Mouse (Mus musculus) midbrain, embryonic 12.5 days (tissue): ENCODE measurements at regions not wholly inside any gene's neighbourhood (a gene's known extent, or its start where the extent isn't known, plus 50 kb on each side); places are given as distances from the start of the nearest gene placed in this dataset.
A peak's percentile ranks its signal among the peaks of the same experiment; 100 is the strongest.

Experiments used
- ATAC-seq: fragments of 200-750 bp; cut with Nextera tagmentation; 2 replicates; pipeline ENCODE4 v1.8.0; 2017; ENCODE audit warnings: low read depth, moderate TSS enrichment, moderate library complexity; ENCODE audit not compliant: low FRiP score
- H3K27ac ChIP-seq: fragments of 300-500 bp; sonication (generic); replicated peaks from 2 replicates; pipeline ENCODE4 v1.5.1; 2016; ENCODE audit warnings: mild to moderate bottlenecking
- H3K27me3 ChIP-seq: fragments of 300-500 bp; sonication (generic); 2 replicates; pipeline ENCODE4 v1.6.1; 2016; ENCODE audit warnings: mild to moderate bottlenecking
- H3K36me3 ChIP-seq: fragments of 300-500 bp; sonication (generic); 2 replicates; pipeline ENCODE4 v1.6.1; 2016
- H3K4me1 ChIP-seq: fragments of 300-500 bp; sonication (generic); 2 replicates; pipeline ENCODE4 v1.6.1; 2016
- H3K4me2 ChIP-seq: fragments of 300-500 bp; sonication (generic); replicated peaks from 2 replicates; pipeline ENCODE4 v1.6.1; 2016; ENCODE audit warnings: mild to moderate bottlenecking, moderate library complexity
- H3K4me3 ChIP-seq: fragments of 300-500 bp; sonication (generic); 2 replicates; pipeline ENCODE4 v1.5.1; 2016; ENCODE audit warnings: mild to moderate bottlenecking
- H3K9ac ChIP-seq: fragments of 300-500 bp; sonication (generic); replicated peaks from 2 replicates; pipeline ENCODE4 v1.6.1; 2016; ENCODE audit warnings: mild to moderate bottlenecking, moderate library complexity
- H3K9me3 ChIP-seq: fragments of 300-500 bp; sonication (generic); 2 replicates; pipeline ENCODE4 v1.6.1; 2016; ENCODE audit warnings: mild to moderate bottlenecking
- WGBS: fragments of 180-500 bp; shearing (Covaris S2); methylation state at CpG from one replicate; pipeline ENCODE4 v1.1.7; 2016; 5-methylcytosine and 5-hydroxymethylcytosine counted together

GRCm38 (mm10) chr6:51024756-51025155 lies 370.5 kb upstream of the Npvf start:
- Histone ChIP-seq H3K36me3 (no peaks in the 10 kb centered on the region), H3K9ac (no peak overlapping the region), H3K4me2 (no peak overlapping the region), H3K9me3 (no peaks in the 10 kb centered on the region), H3K4me1 (no peaks in the 10 kb centered on the region), H3K27me3 (peaks cover under 1% of the 10 kb centered on the region; the same call in 1 of the 2 replicates), H3K27ac (no peak overlapping the region), H3K4me3 (no peak overlapping the region)
- WGBS, result 89% methylated on average over 3 of the region's 3 CpGs
- ATAC-seq, result no peak

GRCm38 (mm10) chr6:51025411-51025810 lies 371.2 kb upstream of the Npvf start:
- H3K27me3 ChIP-seq, result no peaks in the 10 kb centered on the region; the same call in 1 of the 2 replicates
- no peak overlapping the region for H3K9ac ChIP-seq
- no peak for ATAC-seq
- no peaks in the 10 kb centered on the region for H3K36me3 ChIP-seq
- no peaks in the 10 kb centered on the region for H3K4me1 ChIP-seq
- H3K4me2 ChIP-seq, result no peak overlapping the region
- no peaks in the 10 kb centered on the region for H3K9me3 ChIP-seq
- WGBS, result 72% methylated on average over 3 of the region's 3 CpGs
- no peak overlapping the region for H3K4me3 ChIP-seq
- no peak overlapping the region for H3K27ac ChIP-seq

- Histone ChIP-seq H3K4me3 (no peak overlapping the region), H3K4me2 (no peak overlapping the region), H3K4me1 (no peaks in the 10 kb centered on the region), H3K36me3 (no peaks in the 10 kb centered on the region), H3K27ac (no peak overlapping the region), H3K9ac (no peak overlapping the region), H3K9me3 (no peaks in the 10 kb centered on the region), H3K27me3 (no peaks in the 10 kb centered on the region; the same call in 1 of the 2 replicates)
- 38% methylated on average over 2 of the region's 2 CpGs for WGBS
- ATAC-seq, result no peak
Measured at GRCm38 (mm10) chr6:51027296-51027695, 373.1 kb upstream of the Npvf start.

- Histone ChIP-seq H3K9me3 (no peaks in the 10 kb centered on the region), H3K27ac (no peak overlapping the region), H3K9ac (no peak overlapping the region), H3K4me2 (no peak overlapping the region), H3K4me1 (no peaks in the 10 kb centered on the region), H3K27me3 (no peaks in the 10 kb centered on the region), H3K36me3 (no peaks in the 10 kb centered on the region), H3K4me3 (no peak overlapping the region)
- 91% methylated on average over 3 of the region's 3 CpGs for WGBS
- ATAC-seq, result no peak
Measured at GRCm38 (mm10) chr6:51029516-51029915, 375.3 kb upstream of the Npvf start.

- H3K27ac ChIP-seq, result no peak overlapping the region
- H3K27me3 ChIP-seq, result no peaks in the 10 kb centered on the region
- 73% methylated on average over 3 of the region's 3 CpGs for WGBS
- no peak overlapping the region for H3K9ac ChIP-seq
- H3K4me2 ChIP-seq, result no peak overlapping the region
- no peak for ATAC-seq
- H3K4me3 ChIP-seq, result no peak overlapping the region
- H3K36me3 ChIP-seq, result no peaks in the 10 kb centered on the region
- H3K9me3 ChIP-seq, result no peaks in the 10 kb centered on the region
- no peaks in the 10 kb centered on the region for H3K4me1 ChIP-seq
Measured at GRCm38 (mm10) chr6:51029953-51030352, 375.7 kb upstream of the Npvf start.

- H3K9me3 ChIP-seq, result no peaks in the 10 kb centered on the region
- H3K27me3 ChIP-seq, result no peaks in the 10 kb centered on the region
- ATAC-seq, result no peak
- H3K4me3 ChIP-seq, result no peak overlapping the region
- H3K4me2 ChIP-seq, result no peak overlapping the region
- H3K27ac ChIP-seq, result no peak overlapping the region
- 84% methylated on average over 6 of the region's 6 CpGs for WGBS
- H3K9ac ChIP-seq, result no peak overlapping the region
- H3K36me3 ChIP-seq, result no peaks in the 10 kb centered on the region
- peaks cover 8% of the 10 kb centered on the region for H3K4me1 ChIP-seq
Measured at GRCm38 (mm10) chr6:51033835-51034234, 379.6 kb upstream of the Npvf start.

GRCm38 (mm10) chr6:51036074-51036473 lies 381.8 kb upstream of the Npvf start:
- Histone ChIP-seq H3K9ac (no peak overlapping the region), H3K9me3 (no peaks in the 10 kb centered on the region), H3K27ac (no peak overlapping the region), H3K4me2 (no peak overlapping the region), H3K4me3 (no peak overlapping the region), H3K27me3 (no peaks in the 10 kb centered on the region), H3K4me1 (peaks cover 12% of the 10 kb centered on the region), H3K36me3 (no peaks in the 10 kb centered on the region)
- no peak for ATAC-seq
- WGBS, result 84% methylated on average over 4 of the region's 4 CpGs

- 28% methylated on average over 1 of the region's 1 CpGs for WGBS
- H3K27ac ChIP-seq, result no peak overlapping the region
- no peak overlapping the region for H3K4me2 ChIP-seq
- H3K4me1 ChIP-seq, result peaks cover 12% of the 10 kb centered on the region
- no peak for ATAC-seq
- H3K27me3 ChIP-seq, result no peaks in the 10 kb centered on the region
- no peaks in the 10 kb centered on the region for H3K9me3 ChIP-seq
- H3K36me3 ChIP-seq, result no peaks in the 10 kb centered on the region
- no peak overlapping the region for H3K9ac ChIP-seq
- H3K4me3 ChIP-seq, result no peak overlapping the region
Measured at GRCm38 (mm10) chr6:51036553-51036952, 382.3 kb upstream of the Npvf start.

GRCm38 (mm10) chr6:51036956-51037355 lies 382.7 kb upstream of the Npvf start:
- Histone ChIP-seq H3K36me3 (no peaks in the 10 kb centered on the region), H3K4me2 (no peak overlapping the region), H3K9me3 (no peaks in the 10 kb centered on the region), H3K9ac (no peak overlapping the region), H3K27me3 (no peaks in the 10 kb centered on the region), H3K4me3 (no peak overlapping the region), H3K4me1 (peaks cover 12% of the 10 kb centered on the region), H3K27ac (no peak overlapping the region)
- ATAC-seq, result no peak
- 84% methylated on average over 4 of the region's 4 CpGs for WGBS

GRCm38 (mm10) chr6:51039486-51040180 lies 385.4 kb upstream of the Npvf start:
- H3K4me3 ChIP-seq, result no peak overlapping the region
- no peaks in the 10 kb centered on the region for H3K36me3 ChIP-seq
- H3K9me3 ChIP-seq, result no peaks in the 10 kb centered on the region
- H3K9ac ChIP-seq, result no peak overlapping the region
- H3K4me1 ChIP-seq, result peaks cover 12% of the 10 kb centered on the region
- no peak for ATAC-seq
- H3K27me3 ChIP-seq, result no peaks in the 10 kb centered on the region
- WGBS, result 91% methylated on average over 20 of the region's 20 CpGs
- no peak overlapping the region for H3K27ac ChIP-seq
- H3K4me2 ChIP-seq, result no peak overlapping the region

GRCm38 (mm10) chr6:51043970-51044369 lies 388.5 kb upstream of the Nfe2l3 start:
- Histone ChIP-seq H3K27ac (no peak overlapping the region), H3K36me3 (no peaks in the 10 kb centered on the region), H3K4me1 (peaks cover 5% of the 10 kb centered on the region; the same call in 1 of the 2 replicates), H3K4me3 (no peak overlapping the region), H3K9ac (no peak overlapping the region), H3K9me3 (no peaks in the 10 kb centered on the region), H3K4me2 (no peak overlapping the region), H3K27me3 (no peaks in the 10 kb centered on the region)
- no peak for ATAC-seq
- WGBS, result 75% methylated on average over 7 of the region's 7 CpGs

GRCm38 (mm10) chr6:51044873-51045272 lies 387.6 kb upstream of the Nfe2l3 start:
- WGBS, result 90% methylated on average over 14 of the region's 14 CpGs
- H3K27ac ChIP-seq, result no peak overlapping the region
- ATAC-seq, result no peak

GRCm38 (mm10) chr6:51052451-51052921 lies 380.0 kb upstream of the Nfe2l3 start:
- Histone ChIP-seq H3K4me3 (no peak overlapping the region), H3K36me3 (no peaks in the 10 kb centered on the region), H3K9ac (no peak overlapping the region), H3K4me2 (no peak overlapping the region), H3K27me3 (no peaks in the 10 kb centered on the region), H3K9me3 (no peaks in the 10 kb centered on the region), H3K4me1 (peaks cover 38% of the 10 kb centered on the region), H3K27ac (peak overlapping the region; percentile 56)
- ATAC-seq, result no peak
- WGBS, result 56% methylated on average over 5 of the region's 5 CpGs

More at GRCm38 (mm10) chr6:51044873-51045272, 387.6 kb upstream of the Nfe2l3 start:
- Histone ChIP-seq H3K9me3 (no peaks in the 10 kb centered on the region), H3K4me3 (no peak overlapping the region), H3K4me2 (no peak overlapping the region), H3K4me1 (0 out of 2 replicates have a peak, but pooled peaks cover 3% of the 10 kb centered on the region), H3K9ac (no peak overlapping the region), H3K27me3 (no peaks in the 10 kb centered on the region), H3K36me3 (no peaks in the 10 kb centered on the region)
